Mouse (Mus musculus) heart, embryonic 11.5 days (tissue): ENCODE data around the gene Ydjc. TPM values are rescaled to one million over a fixed set of nuclear protein-coding genes. Genes with fewer than 3 reads are reported as not detected.

ENCODE experiments used
- ATAC-seq: fragments of 200-750 bp; cut with Nextera tagmentation; replicated peaks from 2 replicates; pipeline ENCODE4 v1.8.0; 2017; ENCODE audit warnings: moderate library complexity; ENCODE audit not compliant: insufficient number of reproducible peaks, low FRiP score, low TSS enrichment
- H3K27ac ChIP-seq: fragments of 300-500 bp; sonication (generic); 2 replicates; pipeline ENCODE4 v1.5.1; 2014; ENCODE audit warnings: mild to moderate bottlenecking, low read depth, low read length
- H3K27me3 ChIP-seq: fragments of 300-500 bp; sonication (generic); 2 replicates; pipeline ENCODE4 v1.6.1; 2014; ENCODE audit warnings: mild to moderate bottlenecking, low read length, mixed read lengths; ENCODE audit not compliant: control insufficient read depth, insufficient read depth
- H3K36me3 ChIP-seq: fragments of 300-500 bp; sonication (generic); 2 replicates; pipeline ENCODE4 v1.6.1; 2014; ENCODE audit warnings: mild to moderate bottlenecking, low read length, moderate library complexity, mixed read lengths; ENCODE audit not compliant: control insufficient read depth, insufficient read depth
- H3K4me1 ChIP-seq: fragments of 300-500 bp; sonication (generic); 2 replicates; pipeline ENCODE4 v1.6.1; 2014; ENCODE audit warnings: low read length; ENCODE audit not compliant: control insufficient read depth, insufficient read depth
- H3K4me2 ChIP-seq: fragments of 300-500 bp; sonication (generic); 2 replicates; pipeline ENCODE4 v1.6.1; 2014; ENCODE audit warnings: mild to moderate bottlenecking, moderate library complexity
- H3K4me3 ChIP-seq: fragments of 300-500 bp; sonication (generic); 2 replicates; pipeline ENCODE4 v1.5.1; 2014; ENCODE audit warnings: low read depth, low read length
- H3K9ac ChIP-seq: fragments of 300-500 bp; sonication (generic); 2 replicates; pipeline ENCODE4 v1.6.1; 2014; ENCODE audit warnings: mild to moderate bottlenecking, low read depth, low read length, moderate library complexity
- H3K9me3 ChIP-seq: fragments of 300-500 bp; sonication (generic); replicated peaks from 2 replicates; pipeline ENCODE4 v1.6.1; 2016; ENCODE audit warnings: low read length; ENCODE audit not compliant: control insufficient read depth
- WGBS: fragments of 180-500 bp; shearing (Covaris S2); extraction: QIAGEN DNeasy Blood & Tissue Kit; methylation state at CpG from one replicate; pipeline ENCODE4 v1.1.7; 2014; ENCODE audit not compliant: insufficient replicate concordance; 5-methylcytosine and 5-hydroxymethylcytosine counted together
- polyA plus RNA-seq: library from polyadenylated mRNA; unstranded; fragments of >200 nt; fragmentation: Nextera tagmentation; extraction: Ambion mirVana; gene quantifications from 2 replicates; pipeline ENCODE4 v1.2.1, GENCODE M21; 2014

Gene Ydjc
- 4.6 and 5.8 TPM in 2 replicates for polyA plus RNA-seq

GRCm38 (mm10) chr16:17144339-17144738, at the start of gene Ydjc:
TSS of gene Ydjc (plus strand) at chr16:17144621.
- no peak within 1 kb of the TSS for H3K27ac ChIP-seq
- WGBS: 18% methylated on average over 7 of the region's 7 CpGs
- peaks cover 11% of the 10 kb centered on the region for H3K4me1 ChIP-seq
- peaks cover 3% of the 10 kb centered on the region; the same call in 1 of the 2 replicates for H3K27me3 ChIP-seq
- H3K9me3 ChIP-seq: no peaks in the 10 kb centered on the region
- H3K4me2 ChIP-seq: no peak within 1 kb of the TSS
- no peak for ATAC-seq
- H3K4me3 ChIP-seq: no peak within 1 kb of the TSS
- no peaks in the 10 kb centered on the region for H3K36me3 ChIP-seq
- no peak within 1 kb of the TSS for H3K9ac ChIP-seq

- Histone ChIP-seq H3K4me2 (no peak overlapping the region), H3K36me3 (peaks cover 55% of the 10 kb centered on the region), H3K9ac (no peak overlapping the region), H3K9me3 (no peaks in the 10 kb centered on the region), H3K4me1 (no peaks in the 10 kb centered on the region), H3K27me3 (no peaks in the 10 kb centered on the region), H3K4me3 (no peak overlapping the region), H3K27ac (no peak overlapping the region)
- 92% methylated on average over 3 of the region's 3 CpGs for WGBS
- ATAC-seq: no peak
Observed at GRCm38 (mm10) chr16:17096938-17097337, 47.5 kb upstream of the Ydjc start.

- H3K9me3 ChIP-seq: no peaks in the 10 kb centered on the region
- no peak overlapping the region for H3K4me2 ChIP-seq
- H3K9ac ChIP-seq: no peak overlapping the region
- no peaks in the 10 kb centered on the region for H3K27me3 ChIP-seq
- no peak overlapping the region for H3K27ac ChIP-seq
- peaks cover 31% of the 10 kb centered on the region for H3K36me3 ChIP-seq
- H3K4me1 ChIP-seq: no peaks in the 10 kb centered on the region
- no peak for ATAC-seq
- 74% methylated on average over 7 of the region's 7 CpGs for WGBS
- H3K4me3 ChIP-seq: no peak overlapping the region
Observed at GRCm38 (mm10) chr16:17102630-17103220, 41.7 kb upstream of the Ydjc start.

GRCm38 (mm10) chr16:17104600-17104999, 39.8 kb upstream of the Ydjc start:
- H3K36me3 ChIP-seq: peaks cover 29% of the 10 kb centered on the region

GRCm38 (mm10) chr16:17110771-17111743, 33.4 kb upstream of the Ydjc start, which contains the start of gene Ppil2:
TSS of gene Ppil2 (minus strand) at chr16:17111257.
- peak within 1 kb of the TSS; percentile 93 for H3K4me3 ChIP-seq
- 9% methylated on average over 38 of the region's 38 CpGs for WGBS
- H3K4me1 ChIP-seq: peaks cover 9% of the 10 kb centered on the region; the same call in 1 of the 2 replicates
- peak; percentile 76 for ATAC-seq
- H3K27me3 ChIP-seq: no peaks in the 10 kb centered on the region
- H3K4me2 ChIP-seq: peak within 1 kb of the TSS; percentile 78
- peaks cover 19% of the 10 kb centered on the region for H3K36me3 ChIP-seq
- H3K27ac ChIP-seq: peak within 1 kb of the TSS; percentile 50; the same call in 1 of the 2 replicates
- H3K9me3 ChIP-seq: no peaks in the 10 kb centered on the region
- H3K9ac ChIP-seq: peak within 1 kb of the TSS; percentile 85

More at GRCm38 (mm10) chr16:17104600-17104999, 39.8 kb upstream of the Ydjc start:
- Histone ChIP-seq H3K9me3 (no peaks in the 10 kb centered on the region), H3K9ac (no peak overlapping the region), H3K4me3 (no peak overlapping the region), H3K4me1 (peaks cover 1% of the 10 kb centered on the region; the same call in 1 of the 2 replicates), H3K27ac (no peak overlapping the region), H3K27me3 (no peaks in the 10 kb centered on the region), H3K4me2 (no peak overlapping the region)
- ATAC-seq: no peak
- WGBS: 91% methylated on average over 4 of the region's 4 CpGs

GRCm38 (mm10) chr16:17117309-17117799, 27.1 kb upstream of the Ydjc start:
- Histone ChIP-seq H3K27me3 (no peaks in the 10 kb centered on the region), H3K27ac (peak overlapping the region; percentile 64), H3K36me3 (peaks cover 15% of the 10 kb centered on the region), H3K4me1 (no peaks in the 10 kb centered on the region), H3K9ac (no peak overlapping the region), H3K4me3 (no peak overlapping the region), H3K9me3 (no peaks in the 10 kb centered on the region), H3K4me2 (no peak overlapping the region)
- ATAC-seq: peak; percentile 39; the same call in 1 of the 2 replicates
- WGBS: 71% methylated on average over 5 of the region's 5 CpGs

- Histone ChIP-seq H3K9me3 (no peaks in the 10 kb centered on the region), H3K27ac (no peak overlapping the region), H3K27me3 (no peaks in the 10 kb centered on the region), H3K9ac (no peak overlapping the region), H3K36me3 (peaks cover 8% of the 10 kb centered on the region), H3K4me1 (peaks cover 9% of the 10 kb centered on the region), H3K4me2 (no peak overlapping the region), H3K4me3 (no peak overlapping the region)
- 71% methylated on average over 14 of the region's 14 CpGs for WGBS
- no peak for ATAC-seq
Observed at GRCm38 (mm10) chr16:17121569-17121968, 22.9 kb upstream of the Ydjc start.

- WGBS: 6% methylated on average over 22 of the region's 22 CpGs
- Histone ChIP-seq H3K4me1 (peaks cover 9% of the 10 kb centered on the region), H3K36me3 (peaks cover 3% of the 10 kb centered on the region), H3K9ac (peak overlapping the region; percentile 83), H3K4me3 (peak overlapping the region; percentile 63), H3K27ac (peak overlapping the region; percentile 43), H3K27me3 (no peaks in the 10 kb centered on the region), H3K4me2 (peak overlapping the region; percentile 82), H3K9me3 (no peaks in the 10 kb centered on the region)
- peak; percentile 66 for ATAC-seq
Observed at GRCm38 (mm10) chr16:17124119-17124870, 20.1 kb upstream of the Ydjc start.
